Mouse (Mus musculus) lung, embryonic 14.5 days (tissue): Measurements from ENCODE around the gene Zfp760. TPM values are rescaled to one million over a fixed set of nuclear protein-coding genes. Genes with fewer than 3 reads are reported as not detected.
"Not testable (repeated sequence)": the region's sequence is repeated elsewhere in the genome, so short reads cannot be mapped to it uniquely, and the experiment has no call there.

ENCODE experiments used
- ATAC-seq: fragments of 200-750 bp; cut with Nextera tagmentation; 2 replicates; pipeline ENCODE4 v1.8.0; 2017; ENCODE audit warnings: mild to moderate bottlenecking, moderate TSS enrichment, moderate library complexity; ENCODE audit not compliant: insufficient read depth
- DNase-seq: peaks from one replicate; pipeline ENCODE4 v3.0.0-alpha.2; 2015
- H3K27ac ChIP-seq: fragments of 300-500 bp; sonication (generic); 2 replicates; pipeline ENCODE4 v1.5.1; 2014; ENCODE audit warnings: low read depth, mild to moderate bottlenecking, moderate library complexity
- H3K27me3 ChIP-seq: fragments of 300-500 bp; sonication (generic); 2 replicates; pipeline ENCODE4 v1.6.1; 2014; ENCODE audit warnings: low read length, control low read depth; ENCODE audit not compliant: insufficient read depth
- H3K36me3 ChIP-seq: fragments of 300-500 bp; sonication (generic); 2 replicates; pipeline ENCODE4 v1.6.1; 2014; ENCODE audit warnings: control low read depth; ENCODE audit not compliant: insufficient read depth
- H3K4me1 ChIP-seq: fragments of 300-500 bp; sonication (generic); 2 replicates; pipeline ENCODE4 v1.6.1; 2014; ENCODE audit warnings: antibody characterized with exemption, control low read depth; ENCODE audit not compliant: insufficient read depth
- H3K4me2 ChIP-seq: fragments of 300-500 bp; sonication (generic); 2 replicates; pipeline ENCODE4 v1.6.1; 2014; ENCODE audit warnings: mild to moderate bottlenecking
- H3K4me3 ChIP-seq: fragments of 300-500 bp; sonication (generic); 2 replicates; pipeline ENCODE4 v1.5.1; 2014; ENCODE audit warnings: low read depth, low read length
- H3K9ac ChIP-seq: fragments of 300-500 bp; sonication (generic); 2 replicates; pipeline ENCODE4 v1.6.1; 2014
- H3K9me3 ChIP-seq: fragments of 300-500 bp; sonication (generic); 2 replicates; pipeline ENCODE4 v1.6.1; 2016; ENCODE audit warnings: low read depth, low read length, control low read depth
- CTCF ChIP-seq: IDR thresholded peaks from 2 replicates; pipeline ENCODE4 v1.5.1; 2016; ENCODE audit warnings: antibody characterized with exemption, low read depth
- WGBS: fragments of 180-500 bp; shearing (Covaris S2); extraction: QIAGEN DNeasy Blood & Tissue Kit; methylation state at CpG from one replicate; pipeline ENCODE4 v1.1.7; 2014; 5-methylcytosine and 5-hydroxymethylcytosine counted together
- polyA plus RNA-seq: library from polyadenylated mRNA; unstranded; fragments of >200 nt; fragmentation: Nextera tagmentation; extraction: Ambion mirVana; gene quantifications from 2 replicates; pipeline ENCODE4 v1.2.1, GENCODE M21; 2014

The Zfp760 gene
- polyA plus RNA-seq, 1 experiment from 2014 or later, result 15.3 TPM

- Histone ChIP-seq H3K36me3 (no peaks in the 10 kb centered on the region), H3K9ac (no peak overlapping the region), H3K9me3 (no peaks in the 10 kb centered on the region), H3K27ac (no peak overlapping the region), H3K27me3 (no peaks in the 10 kb centered on the region), H3K4me3 (no peak overlapping the region), H3K4me1 (no peaks in the 10 kb centered on the region), H3K4me2 (no peak overlapping the region)
- DNase-seq (no peak), ATAC-seq (no peak)
- no peak for TF ChIP-seq CTCF
- 25% methylated on average over 5 of the region's 5 CpGs for WGBS
Measured at GRCm38 (mm10) chr17:21702281-21703240, 5.0 kb upstream of the Zfp760 start.

- 80% methylated on average over 1 of the region's 1 CpGs for WGBS
- TF ChIP-seq CTCF, result no peak
- Histone ChIP-seq H3K4me3 (no peak overlapping the region), H3K36me3 (no peaks in the 10 kb centered on the region), H3K9me3 (no peaks in the 10 kb centered on the region), H3K4me2 (no peak overlapping the region), H3K9ac (no peak overlapping the region), H3K27me3 (no peaks in the 10 kb centered on the region), H3K4me1 (0 out of 2 replicates have a peak, but pooled peaks cover 2% of the 10 kb centered on the region), H3K27ac (no peak overlapping the region)
- ATAC-seq, result no peak
- no peak for DNase-seq
Measured at GRCm38 (mm10) chr17:21703414-21703813, 4.1 kb upstream of the Zfp760 start.

GRCm38 (mm10) chr17:21708401-21708800, 860 bp downstream of the Zfp760 start:
- TF ChIP-seq CTCF, result no peak
- peak overlapping the region; percentile 73 for H3K4me2 ChIP-seq
- 31% methylated on average over 2 of the region's 2 CpGs for WGBS
- H3K27me3 ChIP-seq, result no peaks in the 10 kb centered on the region
- no peak for ATAC-seq
- DNase-seq, result peak; percentile 13
- H3K4me1 ChIP-seq, result 0 out of 2 replicates have a peak, but pooled peaks cover 4% of the 10 kb centered on the region
- H3K36me3 ChIP-seq, result peaks cover 10% of the 10 kb centered on the region; the same call in 1 of the 2 replicates
- peak overlapping the region; percentile 72 for H3K9ac ChIP-seq
- no peaks in the 10 kb centered on the region for H3K9me3 ChIP-seq
- peak overlapping the region; percentile 52 for H3K4me3 ChIP-seq
- H3K27ac ChIP-seq, result peak overlapping the region; percentile 97; the same call in 1 of the 2 replicates

GRCm38 (mm10) chr17:21730495-21730894, 23.0 kb downstream of the Zfp760 start, which contains the start of gene Zfp229:
Zfp229 (plus strand) TSS chr17:21730795.
- H3K4me1 ChIP-seq, H3K9me3 ChIP-seq, DNase-seq, ATAC-seq, H3K4me3 ChIP-seq, H3K9ac ChIP-seq, H3K27ac ChIP-seq, H3K27me3 ChIP-seq, H3K4me2 ChIP-seq, H3K36me3 ChIP-seq: not testable (repeated sequence)
- 90% methylated on average over 7 of the region's 22 CpGs for WGBS

GRCm38 (mm10) chr17:21733049-21733448, 25.5 kb downstream of the Zfp760 start:
- Histone ChIP-seq H3K36me3 (peaks cover 5% of the 10 kb centered on the region; the same call in 1 of the 2 replicates), H3K4me1 (no peaks in the 10 kb centered on the region), H3K4me2 (peak overlapping the region; percentile 60), H3K27ac (peak overlapping the region; percentile 86), H3K9me3 (no peaks in the 10 kb centered on the region), H3K4me3 (peak overlapping the region; percentile 64), H3K27me3 (no peaks in the 10 kb centered on the region), H3K9ac (peak overlapping the region; percentile 71; the same call in 1 of the 2 replicates)
- ATAC-seq (peak; percentile 8; the same call in 1 of the 2 replicates), DNase-seq (no peak)
- TF ChIP-seq CTCF, result no peak
- WGBS, result 63% methylated on average over 4 of the region's 4 CpGs

- H3K27me3 ChIP-seq, result no peaks in the 10 kb centered on the region
- peaks cover 5% of the 10 kb centered on the region; the same call in 1 of the 2 replicates for H3K36me3 ChIP-seq
- peak overlapping the region; percentile 86 for H3K27ac ChIP-seq
- WGBS, result 0% methylated on average over 27 of the region's 27 CpGs
- peak overlapping the region; percentile 64 for H3K4me3 ChIP-seq
- TF ChIP-seq CTCF, result peak; percentile 52
- peak overlapping the region; percentile 71 for H3K9ac ChIP-seq
- H3K4me2 ChIP-seq, result peak overlapping the region; percentile 60
- ATAC-seq (peak; percentile 99), DNase-seq (peak; percentile 89)
- no peaks in the 10 kb centered on the region for H3K9me3 ChIP-seq
- H3K4me1 ChIP-seq, result no peaks in the 10 kb centered on the region
Measured at GRCm38 (mm10) chr17:21733529-21734031, 26.0 kb downstream of the Zfp760 start.

GRCm38 (mm10) chr17:21752791-21753190, 45.2 kb downstream of the Zfp760 start:
- Histone ChIP-seq H3K4me3 (no peak overlapping the region), H3K36me3 (no peaks in the 10 kb centered on the region), H3K9ac (no peak overlapping the region), H3K4me2 (no peak overlapping the region), H3K4me1 (no peaks in the 10 kb centered on the region), H3K27me3 (no peaks in the 10 kb centered on the region), H3K9me3 (no peaks in the 10 kb centered on the region), H3K27ac (no peak overlapping the region)
- ATAC-seq (no peak), DNase-seq (peak; percentile 2)
- TF ChIP-seq CTCF, result no peak
- WGBS, result 33% methylated on average over 2 of the region's 2 CpGs
